Mouse (Mus musculus) cerebellum, postnatal 10 days (tissue): ENCODE data around the gene B4galt3.
"Not testable (repeated sequence)": the region's sequence is repeated elsewhere in the genome, so short reads cannot be mapped to it uniquely, and the experiment has no call there.

ENCODE experiments used
- DNase-seq, 2 experiments: peaks; one replicate each; pipeline ENCODE4 v3.0.0; 2021; ENCODE audit warnings: mixed read lengths in 2 of 2

The B4galt3 gene

GRCm38 (mm10) chr1:171241952-171242351 lies 28.2 kb upstream of the B4galt3 start:
- not testable (repeated sequence) for DNase-seq

DNA sequence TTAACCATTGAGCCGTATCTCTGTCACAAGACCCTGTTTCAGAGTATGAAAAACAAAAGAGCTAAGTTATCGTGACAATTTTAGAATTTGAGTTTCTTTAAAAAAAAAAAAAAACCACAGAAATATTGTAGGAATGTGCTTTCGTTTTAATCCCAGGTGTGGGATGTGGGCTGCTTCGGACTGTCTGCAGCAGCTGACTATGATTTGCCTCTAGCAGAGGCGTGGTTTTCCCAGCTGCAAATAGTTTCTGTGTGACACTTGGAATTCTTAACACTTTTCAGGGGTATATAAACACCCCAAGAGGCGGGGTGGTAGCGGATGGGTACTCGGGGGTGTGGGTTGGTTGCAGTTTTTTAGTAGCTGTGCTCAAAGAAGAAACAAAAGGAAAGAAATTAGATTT lies 24.8 kb upstream of the B4galt3 start:
- no peak for DNase-seq

DNA sequence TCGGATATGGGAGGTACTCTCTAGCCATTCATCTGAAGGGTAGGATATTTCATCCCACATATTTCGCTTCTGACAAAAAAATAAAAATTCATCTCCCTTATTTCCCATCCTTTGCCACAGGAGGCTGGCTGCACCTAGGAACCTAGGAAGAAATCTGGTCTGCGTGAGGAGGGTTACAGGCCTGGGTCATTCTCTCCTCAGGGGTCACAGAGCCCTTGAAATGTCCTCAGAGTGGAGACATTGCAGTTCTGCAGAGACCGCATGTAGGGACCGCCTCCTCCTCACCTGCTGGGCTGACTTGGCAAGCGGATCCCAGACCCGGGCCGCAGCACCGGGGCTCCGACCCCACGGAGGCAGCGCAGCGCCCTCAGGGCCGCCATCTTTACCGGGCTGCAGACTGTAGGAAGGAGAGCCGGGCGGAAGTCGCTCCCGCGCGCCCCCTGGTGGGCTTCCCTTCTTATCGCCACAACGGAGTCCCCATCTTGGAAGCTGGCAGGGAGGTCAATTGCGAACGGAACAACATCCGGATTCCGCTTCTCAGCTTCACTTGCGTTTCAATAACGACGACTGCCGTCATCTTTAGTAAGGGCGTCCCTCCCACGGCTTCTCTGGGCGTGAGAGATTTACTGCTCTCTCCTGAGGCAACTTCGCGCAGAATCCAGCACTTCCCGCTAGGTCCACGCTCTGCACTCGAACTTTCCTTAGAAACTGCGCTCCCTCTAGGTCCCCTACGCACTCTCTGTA lies 23.2 kb upstream of the B4galt3 start:
- peak; percentile 99 for DNase-seq

DNA sequence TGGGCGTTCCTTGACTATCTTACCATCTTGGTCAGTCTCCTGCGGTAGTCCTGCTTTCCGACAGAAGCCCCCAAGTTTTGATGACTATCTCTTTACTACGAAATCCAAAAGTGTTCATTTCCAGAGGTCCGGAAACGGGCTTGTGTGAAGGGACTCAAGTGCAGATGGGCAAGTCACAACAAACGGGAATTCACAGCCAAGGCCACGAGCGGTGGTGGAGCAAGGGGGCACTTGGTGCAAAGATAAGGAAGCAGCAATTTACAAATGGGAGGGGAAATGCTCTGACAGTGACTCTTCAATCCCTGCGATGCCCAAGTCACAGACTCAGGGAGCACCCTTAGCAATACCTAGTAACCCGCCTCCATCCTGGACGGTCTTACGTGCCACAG lies 22.7 kb upstream of the B4galt3 start:
- DNase-seq, result no peak

- no peak for DNase-seq
Measured at GRCm38 (mm10) chr1:171247916-171248315, 22.2 kb upstream of the B4galt3 start.

GRCm38 (mm10) chr1:171248386-171249226 lies 21.5 kb upstream of the B4galt3 start:
- DNase-seq, result peak in 1 of 2 experiments; percentile 26

DNA sequence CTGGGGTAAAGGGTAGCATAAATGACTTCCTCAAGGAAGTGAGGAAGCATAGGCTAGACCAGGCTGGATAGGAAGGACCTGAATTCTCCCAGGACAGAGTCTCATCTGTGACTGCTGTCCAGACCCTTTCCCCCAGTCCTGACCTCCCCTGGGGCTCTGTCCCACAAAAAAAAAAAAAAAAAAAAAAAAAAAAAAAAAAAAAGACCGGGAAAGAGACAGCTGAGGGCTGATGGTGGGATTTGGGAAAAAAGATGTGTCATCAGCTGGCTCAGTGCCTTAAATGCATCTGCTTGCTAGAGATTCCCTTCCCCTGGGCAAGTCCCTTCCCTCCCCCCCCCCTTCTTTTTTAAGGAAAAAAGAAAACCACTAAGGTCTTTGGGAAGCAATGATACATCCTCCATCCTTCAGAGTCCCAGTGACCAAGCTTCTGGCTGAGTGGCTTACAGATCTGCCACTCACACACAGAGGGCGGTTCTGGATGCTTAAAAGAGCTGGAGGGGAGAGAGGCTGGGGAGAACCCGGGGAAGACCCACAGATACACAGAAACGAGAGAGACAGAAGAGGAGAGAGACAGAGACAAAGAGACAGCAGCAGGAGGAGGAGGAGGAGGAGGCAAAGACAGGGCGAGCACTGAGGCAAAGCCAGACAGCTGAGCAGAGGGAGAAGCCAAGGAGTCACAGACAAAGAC lies 20.1 kb upstream of the B4galt3 start, which contains the start of gene Adamts4:
TSS of gene Adamts4 (plus strand) at position 509 of the 688 bp plus-strand sequence.
- DNase-seq, result peak; percentile 66 to 69

- peak; percentile 70 to 79 for DNase-seq
Measured at GRCm38 (mm10) chr1:171250680-171251593, 19.2 kb upstream of the B4galt3 start, which contains the start of gene Ndufs2. Ndufs2 (minus strand) TSS chr1:171251388.

DNA sequence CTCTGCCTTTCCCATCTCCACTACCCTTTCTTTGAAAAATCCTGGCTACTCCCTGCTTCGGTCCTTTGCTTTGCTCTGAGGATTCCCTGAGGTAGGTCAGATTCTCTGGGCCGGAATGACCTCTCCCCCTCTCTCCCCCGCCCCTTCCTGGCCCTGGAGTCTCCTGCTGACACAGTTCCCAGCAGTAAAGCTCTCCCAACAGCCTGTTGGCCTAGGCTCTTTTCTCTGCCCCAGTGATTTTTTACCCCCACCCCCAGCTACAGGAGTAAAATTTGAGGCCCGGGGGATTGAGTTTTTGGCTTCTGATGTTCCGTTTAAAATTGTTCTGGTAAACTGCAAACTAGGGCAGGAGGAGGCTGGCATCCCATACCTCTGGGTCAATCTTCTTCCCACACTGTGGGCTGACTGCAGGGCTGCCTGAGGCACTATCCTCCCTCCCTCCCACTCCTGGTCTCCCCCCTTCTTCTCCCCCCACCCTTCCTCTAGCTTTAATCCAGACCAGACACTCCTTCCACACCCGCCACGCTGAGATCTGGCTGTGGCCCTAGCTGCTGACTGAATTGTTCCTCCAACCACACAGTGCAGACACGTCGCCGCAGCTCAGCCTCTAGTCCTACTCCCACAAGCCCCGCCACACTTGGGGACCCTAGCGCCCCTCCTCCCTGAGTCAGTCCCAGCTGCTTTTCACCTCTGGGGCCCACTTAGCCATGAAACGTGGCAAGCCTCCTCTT lies 18.4 kb upstream of the B4galt3 start:
- DNase-seq, result peak; percentile 58 to 68

DNA sequence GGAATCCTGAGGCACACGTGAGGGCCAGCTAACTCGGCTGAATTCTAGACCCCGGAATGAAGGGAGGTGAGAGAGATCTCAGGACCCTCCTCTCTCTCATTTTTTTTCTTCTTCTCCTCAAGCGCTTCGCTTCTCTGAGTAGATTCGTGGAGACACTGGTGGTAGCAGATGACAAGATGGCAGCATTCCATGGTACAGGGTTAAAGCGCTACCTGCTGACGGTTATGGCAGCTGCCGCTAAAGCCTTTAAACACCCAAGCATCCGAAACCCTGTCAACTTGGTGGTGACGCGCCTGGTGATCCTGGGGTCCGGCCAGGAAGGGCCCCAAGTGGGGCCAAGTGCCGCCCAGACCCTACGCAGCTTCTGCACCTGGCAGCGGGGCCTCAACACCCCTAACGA lies 17.7 kb upstream of the B4galt3 start:
- DNase-seq, result peak; percentile 70 to 74

- peak in 1 of 2 experiments; percentile 14 for DNase-seq
Measured at GRCm38 (mm10) chr1:171256095-171256818, 13.9 kb upstream of the B4galt3 start.

- peak; percentile 83 to 87 for DNase-seq
Measured at GRCm38 (mm10) chr1:171256937-171257548, 13.1 kb upstream of the B4galt3 start.

- DNase-seq, result no peak
Measured at GRCm38 (mm10) chr1:171257781-171258180, 12.3 kb upstream of the B4galt3 start.

DNA sequence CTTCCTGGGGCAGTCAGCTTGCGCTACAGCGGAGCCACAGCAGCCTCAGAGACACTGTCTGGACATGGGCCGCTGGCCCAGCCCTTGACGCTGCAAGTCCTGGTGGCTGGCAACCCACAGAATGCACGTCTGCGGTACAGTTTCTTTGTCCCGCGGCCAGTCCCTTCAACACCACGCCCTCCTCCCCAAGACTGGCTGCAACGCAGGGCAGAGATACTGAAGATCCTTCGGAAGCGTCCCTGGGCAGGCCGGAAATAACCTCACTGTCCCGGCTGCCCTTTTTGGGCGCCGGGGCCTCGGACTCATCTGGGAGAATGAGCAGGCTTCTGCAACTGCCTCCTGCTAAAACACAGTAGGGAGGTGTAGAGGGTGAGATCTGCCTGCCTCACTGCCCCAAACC lies 11.2 kb upstream of the B4galt3 start:
- no peak for DNase-seq

- no peak for DNase-seq
Measured at GRCm38 (mm10) chr1:171260316-171260715, 9.8 kb upstream of the B4galt3 start.

GRCm38 (mm10) chr1:171262594-171263130 lies 7.5 kb upstream of the B4galt3 start:
- peak; percentile 86 to 92 for DNase-seq

- DNase-seq, result peak; percentile 84 to 89
Measured at GRCm38 (mm10) chr1:171263185-171263611, 6.9 kb upstream of the B4galt3 start.

DNA sequence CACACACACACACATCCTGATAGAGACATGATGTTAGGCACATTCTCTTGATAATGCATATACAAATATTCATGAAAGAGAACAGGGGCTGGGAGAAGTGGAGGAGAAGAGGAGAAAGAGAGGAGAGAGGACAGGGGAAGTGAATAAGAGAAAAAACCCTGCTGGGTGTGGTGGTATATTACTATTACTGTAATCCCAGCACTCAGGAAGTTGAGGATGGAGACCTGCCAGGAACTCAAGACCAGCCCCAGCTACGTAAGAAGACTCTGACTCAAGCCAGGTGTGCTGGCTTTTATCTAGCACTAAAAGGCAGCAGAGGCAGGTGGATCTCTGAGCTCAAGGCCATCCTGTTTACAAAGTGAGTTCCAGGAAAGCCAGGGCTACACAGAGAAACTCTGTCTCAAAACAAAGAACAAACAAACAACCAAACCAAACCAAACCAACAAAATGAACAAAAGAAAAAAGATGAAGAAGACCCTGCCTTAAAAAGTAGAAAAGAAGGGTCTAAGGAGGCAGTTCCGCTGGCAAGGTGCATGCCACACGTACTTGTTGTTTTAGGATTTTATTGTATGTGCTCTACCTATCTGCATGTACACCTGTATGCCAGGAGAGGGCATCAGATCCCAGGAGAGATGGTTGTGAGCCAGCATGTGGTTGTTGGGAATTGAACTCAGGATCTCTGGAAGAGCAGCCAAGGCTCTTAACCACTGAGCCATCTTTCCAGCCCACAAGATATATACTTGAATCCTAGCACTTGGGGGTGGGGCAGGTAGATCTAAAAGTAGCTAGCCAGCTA lies 6.3 kb upstream of the B4galt3 start:
- peak; percentile 28 to 52 for DNase-seq
